ENCODE assay signal across 14 mouse cellular contexts in the genomic region with DNA sequence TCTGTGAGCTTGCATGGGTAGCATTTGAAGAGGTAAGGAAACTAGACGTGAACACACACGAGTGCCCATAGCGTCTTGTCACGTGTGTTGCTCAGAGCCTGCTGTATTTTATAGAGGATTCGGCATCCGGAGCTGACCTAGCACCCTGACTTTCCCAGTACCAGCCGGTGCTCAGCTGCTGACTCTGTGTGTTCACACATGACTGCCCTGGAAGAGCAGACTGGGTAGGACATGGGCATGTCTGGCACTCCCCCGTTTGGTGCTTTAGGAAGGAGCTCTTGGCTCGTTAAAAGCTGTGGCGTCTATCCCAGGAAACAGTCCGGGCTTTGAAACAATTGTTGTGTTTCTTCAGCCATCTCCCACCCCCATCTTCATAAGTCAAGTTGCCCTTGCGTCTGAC. TPM values are rescaled to one million over a fixed set of nuclear protein-coding genes. Genes with fewer than 3 reads are reported as not detected.
DNase-seq lines count a peak whose midpoint lies in the region; ATAC-seq and TF ChIP-seq lines count a peak whose summit lies in the region.
"Had no signal": no experiment of that assay in that cellular context is flagged by ENCODE, and none has a peak within 500 bp of the region (broad histone marks: within the 10 kb centered on the region; RNA-seq: fewer than 3 reads in every experiment).

No protein-coding gene starts in this region.

- H3K27me3 ChIP-seq in forebrain, embryonic 15.5 days, result no peaks in the 10 kb centered on the region
- H3K27me3 ChIP-seq in forebrain, embryonic 10.5 days (ENCODE audit: poor library complexity, severe bottlenecking), result no peaks in the 10 kb centered on the region
- H3K27me3 ChIP-seq in limb, embryonic 12.5 days, result no peaks in the 10 kb centered on the region
- H3K27me3 ChIP-seq in limb, embryonic 10.5 days (ENCODE audit: low read depth, poor library complexity, severe bottlenecking), result no peaks in the 10 kb centered on the region
- H3K27me3 ChIP-seq in kidney, adult 2 months (replicated peaks; ENCODE audit: control insufficient read depth, insufficient read depth, low read length), result no peaks in the 10 kb centered on the region
- H3K27me3 ChIP-seq: liver, embryonic 15.5 days had no signal

- no peaks in the 10 kb centered on the region for H3K9me3 ChIP-seq in forebrain, embryonic 15.5 days
- H3K9me3 ChIP-seq in forebrain, embryonic 10.5 days, result no peaks in the 10 kb centered on the region
- no peaks in the 10 kb centered on the region for H3K9me3 ChIP-seq in limb, embryonic 12.5 days
- H3K9me3 ChIP-seq in limb, embryonic 10.5 days (replicated peaks), result no peaks in the 10 kb centered on the region
- H3K9me3 ChIP-seq: liver, embryonic 15.5 days had no signal

- TF ChIP-seq CTCF in kidney, adult 2 months (conservative IDR thresholded peaks at IDR 0.05; ENCODE audit: insufficient read depth, insufficient read length, low read depth, low read length), result no peak

- DNase-seq in forebrain, embryonic 10.5 days (ENCODE audit: extremely low spot score, low spot score), result no peak
- DNase-seq in limb, embryonic 10.5 days (ENCODE audit: low spot score), result no peak
- peak; percentile 88 for DNase-seq in kidney, adult 2 months
- DNase-seq in kidney, postnatal 4 days, result peak; percentile 61 to 77
- no peak for DNase-seq in natural killer cell, adult 2 months (ENCODE audit: low spot score in 2 of 2)
- no peak for DNase-seq in urinary bladder, postnatal 10 days (ENCODE audit: low spot score)
- DNase-seq: adrenal gland, postnatal 36 days; B cell, adult 2 months; cerebellum, adult 11-12 months; thymus, postnatal 36 days had no signal

- no peak overlapping the region for H3K4me2 ChIP-seq in forebrain, embryonic 15.5 days (replicated peaks)
- H3K4me2 ChIP-seq in limb, embryonic 12.5 days, result no peak overlapping the region
- H3K4me2 ChIP-seq: liver, embryonic 15.5 days had no signal

- peaks cover 37% of the 10 kb centered on the region for H3K4me1 ChIP-seq in forebrain, embryonic 15.5 days
- peaks cover 57% of the 10 kb centered on the region for H3K4me1 ChIP-seq in forebrain, embryonic 10.5 days
- H3K4me1 ChIP-seq in limb, embryonic 12.5 days (replicated peaks), result peaks cover 33% of the 10 kb centered on the region
- H3K4me1 ChIP-seq in limb, embryonic 10.5 days, result peaks cover 34% of the 10 kb centered on the region
- peaks cover 24% of the 10 kb centered on the region for H3K4me1 ChIP-seq in kidney, adult 2 months (ENCODE audit: control insufficient read depth, insufficient read depth, low read length)
- H3K4me1 ChIP-seq: liver, embryonic 15.5 days had no signal

- H3K27ac ChIP-seq in forebrain, embryonic 15.5 days (replicated peaks), result no peak overlapping the region
- no peak overlapping the region for H3K27ac ChIP-seq in forebrain, embryonic 10.5 days
- H3K27ac ChIP-seq in limb, embryonic 12.5 days, result 0 out of 2 replicates have a peak overlapping the region, but pooled peaks have one; percentile 24
- H3K27ac ChIP-seq in limb, embryonic 10.5 days, result no peak overlapping the region
- H3K27ac ChIP-seq in kidney, adult 2 months (ENCODE audit: insufficient read depth, low read depth, low read length), result no peak overlapping the region; the same call in 1 of the 2 replicates
- H3K27ac ChIP-seq: layer of hippocampus, adult 2 months; liver, embryonic 15.5 days had no signal

- no peak for TF ChIP-seq POLR2A in kidney, adult 2 months (IDR thresholded peaks at IDR 0.05; ENCODE audit: low read depth, low read length)

- ATAC-seq in forebrain, embryonic 15.5 days (replicated peaks), result 0 out of 2 replicates have a peak, but pooled peaks have one; percentile 39
- no peak for ATAC-seq in limb, embryonic 12.5 days (ENCODE audit: insufficient number of reproducible peaks, insufficient read depth, low FRiP score, low TSS enrichment, low read depth)

- no peak overlapping the region for H3K4me3 ChIP-seq in forebrain, embryonic 15.5 days
- no peak overlapping the region for H3K4me3 ChIP-seq in forebrain, embryonic 10.5 days
- H3K4me3 ChIP-seq in limb, embryonic 12.5 days (replicated peaks), result no peak overlapping the region
- H3K4me3 ChIP-seq in limb, embryonic 10.5 days, result no peak overlapping the region
- no peak overlapping the region for H3K4me3 ChIP-seq in kidney, adult 2 months (ENCODE audit: insufficient read depth, low read depth, low read length)
- H3K4me3 ChIP-seq: layer of hippocampus, adult 2 months; liver, embryonic 15.5 days had no signal

- 56% methylated on average over 12 of the region's 12 CpGs for WGBS in forebrain, embryonic 15.5 days
- 85% methylated on average over 12 of the region's 12 CpGs for WGBS in forebrain, embryonic 10.5 days
- WGBS in limb, embryonic 12.5 days, result 78% methylated on average over 12 of the region's 12 CpGs
- 86% methylated on average over 12 of the region's 12 CpGs for WGBS in limb, embryonic 10.5 days
- WGBS in kidney, adult 2 months, result 11% methylated on average over 12 of the region's 12 CpGs

- H3K9ac ChIP-seq in forebrain, embryonic 15.5 days (replicated peaks), result no peak overlapping the region
- H3K9ac ChIP-seq in limb, embryonic 12.5 days (replicated peaks), result no peak overlapping the region
- H3K9ac ChIP-seq: liver, embryonic 15.5 days had no signal

- no peaks in the 10 kb centered on the region for H3K36me3 ChIP-seq in forebrain, embryonic 15.5 days
- H3K36me3 ChIP-seq in forebrain, embryonic 10.5 days (replicated peaks), result peaks cover 8% of the 10 kb centered on the region
- no peaks in the 10 kb centered on the region; the same call in 1 of the 2 replicates for H3K36me3 ChIP-seq in limb, embryonic 12.5 days
- peaks cover 12% of the 10 kb centered on the region for H3K36me3 ChIP-seq in limb, embryonic 10.5 days
- no peaks in the 10 kb centered on the region for H3K36me3 ChIP-seq in kidney, adult 2 months (ENCODE audit: control insufficient read depth, insufficient read depth, low read length)
- H3K36me3 ChIP-seq: liver, embryonic 15.5 days had no signal

RNA-seq across cellular contexts. Expression of a gene that starts 19.6 kb away (rescaled TPM):
- polyA plus RNA-seq in forebrain, embryonic 15.5 days (2015; fragmentation: Nextera tagmentation; extraction: Ambion mirVana), result 39.7 and 41.9 TPM in 2 replicates
- polyA plus RNA-seq in forebrain, embryonic 10.5 days (2016; fragmentation: Nextera tagmentation; extraction: Ambion mirVana), result 72.1 and 80.4 TPM in 2 replicates
- polyA plus RNA-seq in limb, embryonic 12.5 days (2016; fragmentation: Nextera tagmentation; extraction: Ambion mirVana), result 147 and 160 TPM in 2 replicates
- 108 and 137 TPM in 2 replicates for polyA plus RNA-seq in limb, embryonic 10.5 days (2016; fragmentation: Nextera tagmentation; extraction: Ambion mirVana)
- 24.0 and 29.2 TPM in 2 replicates for polyA plus RNA-seq in kidney, adult 2 months (2012; rRNA removed)

Comparison
In these comparisons a context has a peak if more than half of its experiments do, and no peak if none do; other contexts are left out.
1. DNase-seq: peak in kidney, adult 2 months (single experiment) and kidney, postnatal 4 days (2 of 2); none in forebrain, embryonic 10.5 days (single experiment), limb, embryonic 10.5 days (single experiment), natural killer cell, adult 2 months (0 of 2) and urinary bladder, postnatal 10 days (single experiment).